Mouse (Mus musculus): ENCODE measurements at regions not wholly inside any gene's neighbourhood (a gene's known extent, or its start where the extent isn't known, plus 50 kb on each side); places are given as distances from the start of the nearest gene placed in this dataset.

DNA sequence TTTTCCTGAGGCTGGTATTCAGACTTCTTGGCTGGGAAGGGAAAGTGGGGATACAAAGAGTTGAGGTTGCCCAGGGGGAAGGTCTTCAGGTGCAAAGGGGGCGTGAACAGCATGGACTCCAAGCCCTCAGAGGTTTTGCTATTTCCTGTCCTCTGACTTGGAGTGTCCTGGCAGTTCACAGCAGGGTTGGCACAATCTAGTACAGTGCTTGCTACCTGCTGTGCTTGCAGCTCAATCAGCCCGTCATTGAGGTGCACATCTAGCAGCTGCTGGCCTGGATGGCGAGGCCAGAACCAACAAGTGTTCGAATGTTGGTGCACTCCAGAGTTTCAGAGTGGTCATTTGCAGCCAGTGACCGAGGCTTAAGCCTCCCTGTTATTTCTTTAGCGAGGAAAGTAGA, 273.7 kb upstream of the 4931429L15Rik start:
- TF ChIP-seq GATA1 (IDR thresholded peaks at IDR 0.05; ENCODE audit: borderline replicate concordance, low read length) = no peak
- TF ChIP-seq CTCF (IDR thresholded peaks at IDR 0.05; ENCODE audit: low read depth, low read length) = no peak
